ENCODE assay signal across 26 mouse cellular contexts in genomic region chr6:90598197-90598596, GRCm38 (mm10).
"Had no signal": no experiment of that assay in that cellular context is flagged by ENCODE, and none has a peak within 500 bp of the region (broad histone marks: within the 10 kb centered on the region; RNA-seq: fewer than 3 reads in every experiment).

No protein-coding gene starts in this region.

- H3K27ac ChIP-seq: left cerebral cortex, adult 2 months; limb, embryonic 10.5 days; limb, embryonic 12.5 days; limb, embryonic 13.5 days; limb, embryonic 15.5 days; liver, embryonic 12.5 days; liver, embryonic 13.5 days; liver, embryonic 14.5 days; liver, embryonic 15.5 days; lung, embryonic 15.5 days; macrophage; midbrain, embryonic 10.5 days; midbrain, embryonic 12.5 days; midbrain, embryonic 13.5 days; midbrain, embryonic 15.5 days had no signal

- H3K4me3 ChIP-seq: left cerebral cortex, adult 2 months; limb, embryonic 10.5 days; limb, embryonic 12.5 days; limb, embryonic 13.5 days; limb, embryonic 15.5 days; liver, embryonic 12.5 days; liver, embryonic 13.5 days; liver, embryonic 15.5 days; lung, embryonic 15.5 days; megakaryocyte, embryonic 14.5 days; midbrain, embryonic 10.5 days; midbrain, embryonic 12.5 days; midbrain, embryonic 13.5 days; midbrain, embryonic 15.5 days; myocyte had no signal

- H3K27me3 ChIP-seq: liver, embryonic 13.5 days; liver, embryonic 15.5 days; lung, embryonic 15.5 days; midbrain, embryonic 15.5 days had no signal

- H3K36me3 ChIP-seq: limb, embryonic 10.5 days; limb, embryonic 12.5 days; limb, embryonic 13.5 days; limb, embryonic 15.5 days; lung, embryonic 15.5 days; midbrain, embryonic 10.5 days; midbrain, embryonic 12.5 days; midbrain, embryonic 13.5 days; midbrain, embryonic 15.5 days had no signal

- DNase-seq: liver, embryonic 13.5 days; liver, postnatal 0 days; lung, adult 18-20 months; lung, adult 2 months; lung, embryonic 14.5 days; lung, postnatal 10 days; lung, postnatal 14 days; lung, postnatal 36 days; lung, postnatal 4 days; midbrain, embryonic 14.5 days had no signal

- H3K4me1 ChIP-seq: limb, embryonic 12.5 days; limb, embryonic 13.5 days; limb, embryonic 15.5 days; lung, embryonic 15.5 days; midbrain, embryonic 10.5 days; midbrain, embryonic 12.5 days; midbrain, embryonic 13.5 days; midbrain, embryonic 15.5 days had no signal

- H3K9ac ChIP-seq: limb, embryonic 12.5 days; limb, embryonic 13.5 days; limb, embryonic 15.5 days; liver, embryonic 12.5 days; liver, embryonic 13.5 days; liver, embryonic 14.5 days; liver, embryonic 15.5 days; liver, postnatal 0 days; lung, embryonic 14.5 days; lung, embryonic 15.5 days; midbrain, embryonic 12.5 days; midbrain, embryonic 13.5 days; midbrain, embryonic 15.5 days had no signal
